Mouse (Mus musculus): ENCODE results near the gene Taf5. TPM values are rescaled to one million over a fixed set of nuclear protein-coding genes. Genes with fewer than 3 reads are reported as not detected.

Gene Taf5
- polyA plus RNA-seq, 1 experiment = 1.8 TPM

DNA sequence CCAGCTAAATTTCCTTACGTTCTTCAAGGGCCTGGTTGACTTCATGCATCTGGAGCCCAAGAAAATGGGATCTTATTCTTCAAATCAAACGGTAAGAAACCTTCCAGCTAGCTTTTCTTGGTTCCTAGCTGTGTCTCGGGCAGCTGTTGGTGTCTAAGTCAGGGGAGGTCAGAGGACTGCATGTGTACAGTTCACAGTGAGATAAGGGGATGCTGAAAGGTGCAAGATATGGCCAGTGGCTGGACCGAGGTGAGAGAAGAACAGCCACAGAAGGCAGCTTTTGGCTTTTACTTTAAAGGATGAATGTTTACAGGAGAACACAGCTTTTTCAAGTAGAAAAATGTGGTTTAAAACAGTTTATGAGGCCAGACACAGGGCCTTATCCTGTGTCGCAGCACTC lies 33.5 kb downstream of the Taf5 start:
- no peaks in the 10 kb centered on the region for H3K27me3 ChIP-seq (replicated peaks; ENCODE audit: control insufficient read depth, insufficient read depth, low read length)
- no peak overlapping the region for H3K4me3 ChIP-seq (ENCODE audit: insufficient read depth, low read depth, low read length)
- 95% methylated on average over 5 of the region's 5 CpGs for WGBS
- H3K27ac ChIP-seq (ENCODE audit: insufficient read depth, low read depth, low read length) = no peak overlapping the region
- H3K36me3 ChIP-seq (ENCODE audit: control insufficient read depth, insufficient read depth, low read length) = no peaks in the 10 kb centered on the region; the same call in none of the 2 replicates
- TF ChIP-seq CTCF (conservative IDR thresholded peaks at IDR 0.05; ENCODE audit: insufficient read depth, insufficient read length, low read depth, low read length) = no peak
- TF ChIP-seq POLR2A (IDR thresholded peaks at IDR 0.05; ENCODE audit: low read depth, low read length) = no peak
- DNase-seq = no peak
- no peaks in the 10 kb centered on the region for H3K4me1 ChIP-seq (ENCODE audit: control insufficient read depth, insufficient read depth, low read length)

DNA sequence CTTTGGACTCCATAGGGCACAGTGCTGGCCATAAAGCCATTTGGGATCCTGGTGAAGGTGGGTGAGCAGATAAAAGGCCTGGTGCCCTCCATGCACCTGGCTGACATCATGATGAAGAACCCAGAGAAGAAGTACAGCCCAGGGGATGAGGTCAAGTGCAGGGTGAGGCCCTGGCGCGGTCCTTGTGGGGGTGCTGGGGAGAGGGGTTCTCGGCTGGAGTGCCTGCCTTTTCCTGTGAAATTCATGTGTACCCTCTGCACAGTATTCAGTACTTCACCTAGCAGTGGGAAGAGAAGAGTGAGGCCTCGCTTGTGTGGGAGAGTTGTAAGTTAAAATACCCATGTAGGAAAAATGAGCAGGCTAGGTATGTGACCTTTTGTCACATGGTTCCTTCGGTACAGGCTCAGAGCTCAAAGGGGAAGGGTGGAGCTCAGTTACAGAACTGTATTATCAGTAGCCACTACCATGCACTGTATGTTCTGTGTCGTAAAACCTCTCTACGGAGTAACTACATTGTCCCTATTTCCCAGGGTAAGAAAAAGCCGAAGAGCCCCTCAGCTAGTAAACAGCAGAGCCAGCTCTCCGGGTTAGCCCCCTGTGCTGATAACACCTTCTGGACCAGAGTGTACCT lies 37.2 kb downstream of the Taf5 start:
- TF ChIP-seq POLR2A (IDR thresholded peaks at IDR 0.05; ENCODE audit: low read depth, low read length) (no peak), CTCF (conservative IDR thresholded peaks at IDR 0.05; ENCODE audit: insufficient read depth, insufficient read length, low read depth, low read length) (no peak)
- WGBS = 87% methylated on average over 9 of the region's 9 CpGs
- Histone ChIP-seq H3K4me1 (ENCODE audit: control insufficient read depth, insufficient read depth, low read length) (no peaks in the 10 kb centered on the region), H3K27ac (ENCODE audit: insufficient read depth, low read depth, low read length) (no peak overlapping the region), H3K27me3 (replicated peaks; ENCODE audit: control insufficient read depth, insufficient read depth, low read length) (no peaks in the 10 kb centered on the region), H3K4me3 (ENCODE audit: insufficient read depth, low read depth, low read length) (no peak overlapping the region), H3K36me3 (ENCODE audit: control insufficient read depth, insufficient read depth, low read length) (no peaks in the 10 kb centered on the region; the same call in 1 of the 2 replicates)
- DNase-seq = no peak

GRCm38 (mm10) chr19:47118634-47119033 lies 51.1 kb downstream of the Taf5 start:
- Histone ChIP-seq H3K36me3 (ENCODE audit: control insufficient read depth, insufficient read depth, low read length) (peaks cover 10% of the 10 kb centered on the region), H3K4me1 (ENCODE audit: control insufficient read depth, insufficient read depth, low read length) (no peaks in the 10 kb centered on the region), H3K4me3 (ENCODE audit: insufficient read depth, low read depth, low read length) (no peak overlapping the region), H3K27me3 (replicated peaks; ENCODE audit: control insufficient read depth, insufficient read depth, low read length) (no peaks in the 10 kb centered on the region), H3K27ac (ENCODE audit: insufficient read depth, low read depth, low read length) (no peak overlapping the region)
- no peak for DNase-seq
- 90% methylated on average over 2 of the region's 2 CpGs for WGBS
- TF ChIP-seq POLR2A (IDR thresholded peaks at IDR 0.05; ENCODE audit: low read depth, low read length) (no peak), CTCF (conservative IDR thresholded peaks at IDR 0.05; ENCODE audit: insufficient read depth, insufficient read length, low read depth, low read length) (no peak)

GRCm38 (mm10) chr19:47121054-47121453 lies 53.5 kb downstream of the Taf5 start:
- Histone ChIP-seq H3K4me3 (ENCODE audit: insufficient read depth, low read depth, low read length) (no peak overlapping the region), H3K4me1 (ENCODE audit: control insufficient read depth, insufficient read depth, low read length) (no peaks in the 10 kb centered on the region), H3K27me3 (replicated peaks; ENCODE audit: control insufficient read depth, insufficient read depth, low read length) (no peaks in the 10 kb centered on the region), H3K36me3 (ENCODE audit: control insufficient read depth, insufficient read depth, low read length) (peaks cover 8% of the 10 kb centered on the region), H3K27ac (ENCODE audit: insufficient read depth, low read depth, low read length) (no peak overlapping the region)
- DNase-seq = peak; percentile 43
- TF ChIP-seq CTCF (conservative IDR thresholded peaks at IDR 0.05; ENCODE audit: insufficient read depth, insufficient read length, low read depth, low read length) (peak; percentile 54), POLR2A (IDR thresholded peaks at IDR 0.05; ENCODE audit: low read depth, low read length) (no peak)
- WGBS = 39% methylated on average over 4 of the region's 4 CpGs

- no peaks in the 10 kb centered on the region for H3K4me1 ChIP-seq (ENCODE audit: control insufficient read depth, insufficient read depth, low read length)
- no peaks in the 10 kb centered on the region for H3K27me3 ChIP-seq (replicated peaks; ENCODE audit: control insufficient read depth, insufficient read depth, low read length)
- no peak overlapping the region for H3K4me3 ChIP-seq (ENCODE audit: insufficient read depth, low read depth, low read length)
- DNase-seq = peak; percentile 18
- WGBS = 30% methylated on average over 2 of the region's 2 CpGs
- no peak overlapping the region for H3K27ac ChIP-seq (ENCODE audit: insufficient read depth, low read depth, low read length)
- peaks cover 7% of the 10 kb centered on the region for H3K36me3 ChIP-seq (ENCODE audit: control insufficient read depth, insufficient read depth, low read length)
- TF ChIP-seq POLR2A (IDR thresholded peaks at IDR 0.05; ENCODE audit: low read depth, low read length) = no peak
- TF ChIP-seq CTCF (conservative IDR thresholded peaks at IDR 0.05; ENCODE audit: insufficient read depth, insufficient read length, low read depth, low read length) = peak; percentile 63
These were observed 55.3 kb downstream of the Taf5 start for GRCm38 (mm10) chr19:47122802-47123201.

DNA sequence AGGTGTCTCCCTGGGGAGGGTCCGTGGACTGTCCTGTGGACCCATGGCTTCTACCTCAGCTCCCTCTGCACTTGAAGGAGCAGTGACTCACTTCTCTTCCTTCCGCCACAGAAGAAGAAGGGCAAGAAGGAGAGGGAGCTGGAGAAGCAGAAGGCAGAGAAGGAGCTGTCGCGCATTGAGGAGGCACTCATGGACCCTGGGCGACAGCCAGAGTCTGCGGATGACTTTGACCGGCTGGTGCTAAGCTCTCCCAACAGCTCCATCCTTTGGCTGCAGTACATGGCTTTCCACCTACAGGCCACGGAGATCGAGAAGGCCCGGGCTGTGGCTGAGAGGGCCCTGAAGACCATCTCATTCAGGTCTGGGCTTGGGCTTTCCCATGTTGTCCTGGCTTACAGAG lies 60.6 kb downstream of the Taf5 start:
- Histone ChIP-seq H3K4me3 (ENCODE audit: insufficient read depth, low read depth, low read length) (no peak overlapping the region), H3K27me3 (replicated peaks; ENCODE audit: control insufficient read depth, insufficient read depth, low read length) (no peaks in the 10 kb centered on the region), H3K36me3 (ENCODE audit: control insufficient read depth, insufficient read depth, low read length) (no peaks in the 10 kb centered on the region), H3K4me1 (ENCODE audit: control insufficient read depth, insufficient read depth, low read length) (no peaks in the 10 kb centered on the region), H3K27ac (ENCODE audit: insufficient read depth, low read depth, low read length) (no peak overlapping the region)
- 91% methylated on average over 10 of the region's 10 CpGs for WGBS
- TF ChIP-seq POLR2A (IDR thresholded peaks at IDR 0.05; ENCODE audit: low read depth, low read length) (no peak), CTCF (conservative IDR thresholded peaks at IDR 0.05; ENCODE audit: insufficient read depth, insufficient read length, low read depth, low read length) (no peak)
- DNase-seq = no peak

DNA sequence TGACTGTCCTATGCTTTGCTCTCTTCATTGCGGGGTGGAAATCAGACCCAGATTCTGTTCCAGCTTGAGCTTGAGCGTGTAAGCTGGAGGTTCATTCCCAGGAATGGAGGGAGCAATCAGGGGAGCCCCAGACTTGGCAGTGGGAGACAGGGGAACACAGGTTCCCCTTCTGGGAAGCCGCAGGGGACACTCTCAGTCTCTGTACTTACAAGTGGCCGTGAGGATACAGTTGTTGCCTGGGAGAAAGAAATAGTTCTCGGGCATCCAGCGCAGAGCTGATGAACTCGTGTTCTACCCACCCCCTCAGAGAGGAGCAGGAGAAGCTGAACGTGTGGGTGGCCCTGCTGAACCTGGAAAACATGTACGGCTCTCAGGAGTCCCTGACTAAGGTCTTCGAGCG lies 61.3 kb downstream of the Taf5 start:
- Histone ChIP-seq H3K36me3 (ENCODE audit: control insufficient read depth, insufficient read depth, low read length) (no peaks in the 10 kb centered on the region), H3K27me3 (replicated peaks; ENCODE audit: control insufficient read depth, insufficient read depth, low read length) (no peaks in the 10 kb centered on the region), H3K4me3 (ENCODE audit: insufficient read depth, low read depth, low read length) (no peak overlapping the region), H3K27ac (ENCODE audit: insufficient read depth, low read depth, low read length) (no peak overlapping the region), H3K4me1 (ENCODE audit: control insufficient read depth, insufficient read depth, low read length) (no peaks in the 10 kb centered on the region)
- 90% methylated on average over 11 of the region's 11 CpGs for WGBS
- no peak for TF ChIP-seq POLR2A (IDR thresholded peaks at IDR 0.05; ENCODE audit: low read depth, low read length)
- TF ChIP-seq CTCF (conservative IDR thresholded peaks at IDR 0.05; ENCODE audit: insufficient read depth, insufficient read length, low read depth, low read length) = no peak
- DNase-seq = no peak

Measured in kidney, adult 2 months (tissue).